Mouse (Mus musculus) right cerebral cortex, postnatal 10 days (tissue): ENCODE measurements at regions not wholly inside any gene's neighbourhood (a gene's known extent, or its start where the extent isn't known, plus 50 kb on each side); places are given as distances from the start of the nearest gene placed in this dataset.
A peak's percentile ranks its signal among the peaks of the same experiment; 100 is the strongest.

Experiments used
- DNase-seq, 2 experiments: peaks; one replicate each; pipeline ENCODE4 v3.0.0; 2021; ENCODE audit warnings: low spot score in 2 of 2

DNA sequence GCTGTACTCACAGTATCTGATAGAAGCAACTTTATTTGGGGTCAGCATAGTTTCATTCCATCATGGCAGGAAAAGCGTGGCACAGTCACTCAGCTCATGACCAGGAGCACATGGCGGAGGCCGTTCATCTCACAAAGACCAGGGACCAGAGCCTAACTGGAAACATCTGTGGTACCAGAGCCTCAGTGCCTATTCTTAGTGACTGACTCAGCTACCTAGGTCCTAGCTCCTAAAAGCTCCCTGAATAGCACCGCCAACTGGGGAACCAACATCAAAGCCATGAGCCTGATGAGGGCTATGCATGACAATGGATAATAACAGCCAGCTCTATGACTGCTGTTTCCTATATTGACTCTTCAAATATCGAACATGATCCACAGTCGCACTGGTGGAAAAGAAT, 198.2 kb downstream of the Gm10260 start:
- no peak for DNase-seq

DNA sequence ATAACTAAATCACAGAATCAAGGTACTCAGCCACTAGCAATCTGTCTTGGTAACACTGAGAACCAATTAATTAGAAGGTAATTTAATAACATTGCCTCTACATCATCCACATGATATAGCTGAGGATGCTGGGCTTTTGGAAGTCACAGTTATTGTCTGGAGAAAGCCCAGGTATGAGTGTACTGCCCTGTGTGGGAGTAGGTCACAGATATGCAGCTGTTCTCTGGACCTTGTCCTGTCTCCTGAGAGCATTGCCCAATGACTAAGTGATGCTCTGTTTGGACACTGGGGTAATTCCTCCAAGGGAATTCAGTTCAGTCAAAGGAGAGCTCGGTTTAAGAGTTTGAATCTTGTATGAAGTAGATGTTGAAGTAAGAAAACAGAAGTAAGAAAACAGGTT, 199.6 kb downstream of the Gm10260 start:
- no peak for DNase-seq

DNA sequence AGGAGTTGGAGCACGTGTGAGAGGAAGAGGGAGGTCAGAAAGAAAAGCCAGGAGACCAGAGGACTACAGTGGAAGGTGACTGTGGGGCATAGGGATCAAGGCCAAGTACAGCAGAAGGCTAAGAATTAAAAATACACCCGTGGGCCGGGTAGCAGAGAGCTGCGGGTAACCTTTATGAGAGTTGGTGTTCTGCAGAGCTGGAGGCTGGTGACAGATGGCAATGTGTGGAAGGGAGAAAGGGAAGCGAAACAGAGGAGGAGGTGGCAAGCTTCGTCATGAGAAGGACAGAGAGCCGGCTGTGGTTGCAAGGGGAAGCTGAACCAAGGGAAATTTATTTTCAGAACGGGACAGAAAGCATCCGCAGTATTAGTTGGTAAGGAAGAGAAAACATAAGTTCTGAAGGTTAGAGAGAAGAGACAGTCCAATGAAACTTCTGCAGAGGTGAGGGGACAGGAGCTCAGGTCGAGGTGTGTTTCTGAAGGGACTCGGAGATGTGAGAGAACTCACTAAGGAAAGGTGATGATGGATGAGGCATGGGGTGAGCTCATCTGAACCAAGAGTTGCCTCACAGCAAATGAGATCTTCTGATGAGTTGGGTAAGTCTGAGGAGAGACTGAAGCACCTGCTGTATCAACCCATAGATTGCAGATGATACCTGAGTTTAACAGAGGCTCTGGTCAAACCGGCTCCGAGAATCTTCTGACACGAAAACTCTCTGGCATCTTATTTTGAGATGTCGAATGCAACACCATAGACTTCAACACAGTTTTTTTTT, 200.6 kb downstream of the Gm10260 start:
- peak; percentile 77 to 90 for DNase-seq

DNA sequence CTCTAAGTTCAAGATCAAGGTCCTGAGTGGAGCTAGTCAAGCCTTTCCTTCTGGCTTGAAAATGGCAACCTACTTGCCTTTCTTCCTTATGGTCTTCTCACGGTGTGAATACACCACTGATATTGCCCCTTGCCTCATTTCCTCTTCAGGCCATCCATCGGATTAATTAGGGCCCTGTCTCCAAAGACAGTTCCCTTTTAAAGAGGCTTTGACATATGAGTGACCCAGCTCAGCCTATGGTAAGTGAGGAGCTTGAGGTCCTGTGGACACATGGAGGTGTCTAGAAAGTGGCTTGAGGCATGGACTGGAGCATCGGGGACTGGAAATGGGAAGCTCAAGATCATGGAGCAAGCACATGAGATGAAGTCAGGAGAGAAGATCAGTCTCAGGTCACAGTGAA, 201.5 kb downstream of the Gm10260 start:
- no peak for DNase-seq

GRCm38 (mm10) chr13:97555312-97555711, 205.1 kb downstream of the Gm10260 start:
- no peak for DNase-seq

GRCm38 (mm10) chr13:97554601-97555000, 205.8 kb downstream of the Gm10260 start:
- no peak for DNase-seq

DNA sequence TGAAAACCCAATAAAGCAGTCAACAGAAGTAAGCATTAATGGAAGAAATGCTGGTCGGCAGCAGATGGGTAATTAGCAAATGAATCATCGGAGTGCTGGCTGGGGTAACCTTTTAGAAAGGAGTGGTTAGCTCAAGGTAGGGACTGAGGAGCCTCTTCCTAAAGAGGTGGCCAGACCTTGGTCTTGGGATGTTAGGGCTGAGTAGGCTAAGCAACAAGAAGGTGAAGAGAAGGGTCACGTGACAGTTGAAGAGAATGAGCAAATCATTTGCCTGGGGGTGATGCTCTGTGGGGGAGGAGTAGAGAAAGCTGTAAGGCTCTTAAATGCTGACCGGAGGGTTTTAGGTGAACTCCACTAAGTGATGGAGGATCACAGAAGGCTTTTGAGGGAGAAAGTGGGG, 208.2 kb downstream of the Gm10260 start:
- DNase-seq = no peak

DNA sequence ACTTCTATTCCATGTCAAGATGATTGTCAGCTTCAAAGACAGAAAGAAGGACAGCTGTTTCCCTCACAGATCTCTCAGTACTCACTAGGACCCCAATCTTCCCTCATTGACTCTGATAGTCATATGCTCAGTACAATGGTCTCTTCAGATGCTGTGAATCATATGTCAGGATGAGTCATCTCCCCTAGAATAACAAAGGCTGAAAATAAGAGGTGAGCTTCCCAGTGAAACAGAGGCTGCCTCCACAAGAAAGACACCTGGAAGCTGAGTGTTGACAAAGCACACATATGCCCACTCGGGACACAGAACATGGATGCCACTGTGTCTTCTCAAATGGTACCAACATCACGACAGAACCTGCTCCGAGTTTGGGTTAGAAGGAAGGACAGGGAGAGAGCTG, 209.6 kb downstream of the Gm10260 start:
- no peak for DNase-seq

DNA sequence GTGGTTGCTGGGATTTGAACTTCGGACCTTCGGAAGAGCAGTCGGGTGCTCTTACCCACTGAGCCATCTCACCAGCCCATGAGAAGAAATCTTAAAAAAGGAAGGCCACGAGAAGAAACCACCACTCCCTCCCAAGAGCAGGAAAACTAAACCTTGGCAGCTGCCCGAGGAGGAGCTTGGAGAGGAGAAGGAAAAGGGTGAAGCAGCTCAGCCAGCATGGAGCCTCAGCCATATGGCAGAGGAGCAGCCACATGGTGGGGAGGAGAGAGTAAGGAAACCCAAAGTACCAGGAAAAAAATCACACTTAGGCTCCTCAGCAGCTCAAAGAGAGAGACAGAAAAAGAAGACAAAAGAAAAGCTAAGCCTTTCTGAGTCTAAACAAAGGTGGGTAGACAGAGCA, 210.3 kb downstream of the Gm10260 start:
- peak; percentile 65 to 66 for DNase-seq

GRCm38 (mm10) chr13:97549384-97549783, 211.0 kb downstream of the Gm10260 start:
- DNase-seq = no peak

GRCm38 (mm10) chr13:97548527-97548977, 211.9 kb downstream of the Gm10260 start:
- DNase-seq = peak; percentile 50 to 61

GRCm38 (mm10) chr13:97546936-97547335, 213.5 kb downstream of the Gm10260 start:
- DNase-seq = no peak

- DNase-seq = peak in 1 of 2 experiments; percentile 48
Observed at GRCm38 (mm10) chr13:97545971-97546454, 214.4 kb downstream of the Gm10260 start.

GRCm38 (mm10) chr13:97539686-97540085, 220.7 kb downstream of the Gm10260 start:
- no peak for DNase-seq

DNA sequence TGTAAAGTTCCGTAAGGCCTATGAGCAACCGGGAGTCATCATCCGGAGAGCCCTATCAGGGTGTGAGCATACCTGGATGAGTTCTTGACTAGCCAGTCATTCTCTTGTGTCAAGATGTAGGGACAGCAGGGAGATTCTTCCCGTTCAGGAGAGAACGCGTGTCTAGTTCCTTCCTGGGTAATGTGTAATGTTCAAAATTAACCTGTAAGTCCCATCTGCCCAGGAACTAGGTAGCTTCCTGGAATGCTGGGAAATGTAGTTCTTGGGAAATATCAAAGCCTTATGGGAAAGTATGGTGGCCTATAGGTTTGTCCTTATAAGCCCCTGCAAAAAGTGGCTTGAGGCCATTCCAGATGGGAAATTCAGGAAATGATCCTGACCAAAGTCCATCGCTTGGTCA, 222.0 kb downstream of the Gm10260 start:
- no peak for DNase-seq

- DNase-seq = no peak
Observed at GRCm38 (mm10) chr13:97537686-97538085, 222.7 kb downstream of the Gm10260 start.

DNA sequence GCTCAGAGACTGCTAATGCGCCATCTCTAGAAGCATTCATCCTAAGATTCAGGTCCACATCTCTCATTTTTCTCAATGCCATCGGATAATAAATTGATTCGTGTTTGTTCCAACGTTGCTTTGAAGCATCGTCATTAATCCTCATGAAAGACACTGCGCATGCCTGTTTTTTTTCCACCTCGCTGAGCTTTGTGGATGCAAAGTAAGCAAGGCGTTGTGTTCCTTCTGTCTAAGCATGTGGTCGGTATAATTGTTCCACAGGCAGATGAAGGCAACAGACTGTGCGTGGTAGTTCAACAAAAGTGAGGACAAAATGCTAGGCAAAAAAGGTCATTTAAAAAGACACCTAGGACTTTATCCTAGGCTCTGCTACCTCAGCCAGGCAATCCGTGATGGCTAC, 223.2 kb downstream of the Gm10260 start:
- peak; percentile 46 to 71 for DNase-seq

DNA sequence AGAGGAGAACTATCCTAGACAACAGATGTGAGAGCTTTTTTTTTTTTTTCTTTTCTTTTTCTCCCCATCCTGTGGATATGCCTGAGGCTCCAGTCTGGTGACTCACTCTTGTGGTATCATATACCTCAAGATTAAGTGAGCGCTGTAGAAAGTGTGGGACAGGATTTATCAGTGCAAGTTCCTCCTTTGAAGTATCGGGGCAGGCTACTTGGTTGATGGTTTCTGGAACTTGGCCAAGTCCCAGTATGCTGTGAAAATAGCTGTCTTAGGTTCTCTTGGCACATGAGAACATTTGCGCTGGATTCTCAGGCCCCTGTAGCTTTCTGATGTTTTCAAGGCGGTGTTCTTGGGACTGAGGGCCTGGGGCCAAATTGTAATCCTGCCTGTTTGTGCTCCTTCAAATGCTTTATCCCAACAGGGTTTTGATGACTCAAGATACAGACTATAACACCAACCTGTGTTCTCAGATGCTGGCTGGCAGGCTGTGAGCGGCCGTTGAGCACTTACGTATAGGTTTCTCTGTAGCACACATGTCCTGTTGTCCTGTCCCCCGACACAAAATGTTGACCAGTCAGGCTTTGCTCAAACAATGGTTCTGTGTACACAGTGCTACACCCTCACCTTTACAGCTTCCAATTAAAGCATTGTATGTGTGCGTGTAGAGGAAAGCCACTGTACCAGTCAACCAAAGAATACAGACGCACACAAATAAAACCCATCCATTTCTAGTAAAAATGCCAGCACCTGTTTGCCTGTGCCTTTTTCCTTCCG, 226.4 kb downstream of the Gm10260 start:
- DNase-seq = peak in 1 of 2 experiments; percentile 53

DNA sequence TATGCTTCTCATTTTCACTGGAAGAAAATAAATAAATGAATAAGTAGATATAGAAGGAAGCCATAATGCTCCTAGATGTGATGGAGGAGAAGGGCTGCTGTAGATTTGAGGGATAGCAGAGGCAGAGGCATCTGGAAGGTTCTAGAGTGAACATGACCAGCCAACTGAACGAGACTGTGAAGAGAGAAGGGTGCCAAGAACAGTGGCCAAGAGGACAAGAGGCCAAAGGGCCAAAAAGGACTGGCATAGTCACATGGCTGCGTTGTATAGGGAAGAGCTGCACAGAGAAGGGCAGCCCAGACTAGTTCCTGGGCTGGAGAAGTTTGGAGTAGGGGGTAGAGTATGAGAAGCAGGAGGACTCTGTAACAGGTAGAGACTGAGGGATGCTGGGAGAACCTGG, 229.3 kb downstream of the Gm10260 start:
- no peak for DNase-seq

GRCm38 (mm10) chr13:97530570-97530969, 229.9 kb downstream of the Gm10260 start:
- DNase-seq = no peak

DNA sequence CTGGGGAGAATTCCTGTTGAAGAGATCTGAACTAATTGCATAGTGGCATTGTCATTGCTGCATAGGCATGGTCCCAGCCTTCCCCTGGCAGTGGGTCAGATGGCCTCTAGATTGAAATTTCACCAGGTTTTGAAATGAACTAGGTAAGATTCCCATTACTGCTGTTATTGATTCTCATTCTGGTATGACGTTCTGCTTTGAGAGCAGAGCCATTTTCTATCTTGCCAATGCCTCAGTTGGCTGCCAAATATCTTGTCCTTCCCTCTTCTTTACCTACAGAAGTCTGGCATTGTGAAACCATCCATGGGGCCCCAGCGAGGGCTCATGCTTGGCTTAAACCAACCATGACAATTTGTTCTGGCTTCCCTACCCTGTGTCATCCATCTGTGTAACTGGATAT, 232.5 kb downstream of the Gm10260 start:
- DNase-seq = no peak

- no peak for DNase-seq
Observed at GRCm38 (mm10) chr13:97524847-97525434, 235.5 kb downstream of the Gm10260 start.
